Mouse (Mus musculus) MEL (cell line): ENCODE measurements around the gene Cdh6.

Experiments used
- CHD1 ChIP-seq: IDR thresholded peaks from 2 replicates; pipeline ENCODE4 v1.6.1; 2012; ENCODE audit warnings: low read depth, mild to moderate bottlenecking, inconsistent platforms, low read length, improper control_type of control experiment
- EP300 ChIP-seq, 2 experiments: IDR thresholded peaks; 2 replicates each; pipeline ENCODE4 v1.6.1; 2011; ENCODE audit warnings: improper control_type of control experiment in 2 of 2, low read length in 2 of 2, low read depth in 1 of 2, mild to moderate bottlenecking in 1 of 2
- GATA1 ChIP-seq: IDR thresholded peaks from 2 replicates; pipeline ENCODE4 v1.6.1; 2011; ENCODE audit warnings: low read depth, low read length, improper control_type of control experiment
- MXI1 ChIP-seq: IDR thresholded peaks from 2 replicates; pipeline ENCODE4 v1.6.1; 2011; ENCODE audit warnings: mild to moderate bottlenecking, low read depth, low read length, improper control_type of control experiment
- TCF12 ChIP-seq: IDR thresholded peaks from 2 replicates; pipeline ENCODE4 v1.6.1; 2014; ENCODE audit warnings: low read depth, mild to moderate bottlenecking, inconsistent platforms, low read length, improper control_type of control experiment, moderate library complexity
- USF1 ChIP-seq: IDR thresholded peaks from 2 replicates; pipeline ENCODE4 v1.6.1; 2014; ENCODE audit warnings: low read depth, mild to moderate bottlenecking, inconsistent platforms, low read length, improper control_type of control experiment, moderate library complexity

DNA sequence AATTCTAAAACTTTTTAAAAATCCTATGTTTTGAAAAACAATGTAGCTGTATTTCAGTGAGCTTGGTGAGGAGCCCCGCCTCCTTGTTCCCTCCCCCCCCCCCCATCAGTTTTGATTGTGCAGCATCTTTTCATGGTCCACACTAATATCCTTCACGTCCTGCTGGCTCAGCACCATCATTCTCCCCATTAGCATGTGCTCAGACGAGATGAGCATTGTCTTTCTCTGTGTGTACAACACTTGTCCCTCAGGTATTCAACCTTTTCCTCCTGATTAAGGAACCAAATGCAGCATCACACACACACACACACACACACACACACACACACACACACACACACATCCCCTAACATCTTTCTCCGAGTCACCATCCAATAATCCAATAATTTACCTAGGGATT lies 164.7 kb downstream of the Cdh6 start:
- TF ChIP-seq TCF12 = no peak
- TF ChIP-seq EP300 (IDR thresholded peaks at IDR 0.05; ENCODE audit: low read depth in 1 of 2, low read length in 2 of 2) = no peak
- TF ChIP-seq MXI1 = no peak
- TF ChIP-seq CHD1 = no peak
- TF ChIP-seq GATA1 = no peak
- TF ChIP-seq USF1 = no peak
